Mouse (Mus musculus): ENCODE data around the gene Shisa6.

- no peak for TF ChIP-seq POLR2A (IDR thresholded peaks at IDR 0.05; ENCODE audit: control insufficient read depth, low read depth, low read length)
- no peak for TF ChIP-seq CTCF (IDR thresholded peaks at IDR 0.05; ENCODE audit: control insufficient read depth, insufficient read depth, insufficient replicate concordance, low read depth, low read length)
These were observed 1.2 kb upstream of the Shisa6 start for GRCm38 (mm10) chr11:66526981-66527320.

Data from testis, adult 2 months (tissue).